Mouse (Mus musculus) heart, postnatal 0 days (tissue): ENCODE results near the gene Axin1.

Experiments used
- CTCF ChIP-seq: IDR thresholded peaks from 2 replicates; pipeline ENCODE4 v1.5.1; 2016; ENCODE audit warnings: antibody characterized with exemption, control low read depth, low read depth
- EP300 ChIP-seq: IDR thresholded peaks from 2 replicates; pipeline ENCODE4 v1.6.1; 2016; ENCODE audit warnings: antibody characterized with exemption, low read depth

DNA sequence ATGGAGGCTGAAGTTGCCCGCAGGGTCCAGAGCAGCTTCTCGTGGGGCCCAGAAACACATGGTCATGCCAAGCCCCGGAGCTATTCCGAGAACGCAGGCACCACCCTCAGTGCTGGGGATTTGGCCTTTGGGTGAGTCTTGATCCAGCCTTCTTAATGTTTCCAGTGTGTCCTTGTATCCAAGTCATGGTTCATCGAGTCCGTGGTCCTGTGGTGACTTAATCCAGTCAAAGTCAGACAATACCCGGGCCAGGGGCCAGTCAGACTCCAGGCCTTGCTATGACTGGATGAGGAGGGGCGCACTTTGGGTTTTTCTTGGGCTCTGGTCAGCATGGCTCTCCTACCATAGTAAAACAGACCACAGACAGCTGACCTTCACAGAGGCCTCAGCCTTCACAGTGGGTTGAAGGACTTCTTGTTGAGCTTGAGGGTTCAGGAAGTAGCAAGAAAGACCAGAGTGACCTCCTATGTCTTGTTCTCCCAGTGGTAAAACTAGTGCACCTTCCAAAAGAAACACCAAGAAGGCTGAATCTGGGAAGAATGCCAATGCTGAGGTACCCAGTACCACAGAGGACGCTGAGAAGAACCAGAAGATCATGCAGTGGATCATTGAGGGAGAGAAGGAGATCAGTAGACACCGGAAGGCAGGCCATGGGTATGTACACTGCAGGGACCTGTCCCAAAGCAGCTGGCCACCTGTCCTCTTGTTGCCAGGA lies 49.8 kb downstream of the Axin1 start:
- TF ChIP-seq EP300, result no peak
- TF ChIP-seq CTCF, result no peak
